Mouse (Mus musculus) liver, adult (tissue): Measurements from ENCODE around the gene Pgm2.

Source experiments
- GATA4 ChIP-seq: IDR thresholded peaks from 2 replicates; pipeline ENCODE4 v1.6.1; 2014; ENCODE audit warnings: mild to moderate bottlenecking, low read length; ENCODE audit not compliant: insufficient replicate concordance

Pgm2 gene

GRCm38 (mm10) chr5:64092748-64093292 lies at the start of gene Pgm2:
Gene Pgm2, plus strand, starts transcription at chr5:64092950.
- TF ChIP-seq GATA4: no peak

GRCm38 (mm10) chr5:64043694-64044453 lies 48.9 kb upstream of the Pgm2 start:
- TF ChIP-seq GATA4: no peak

- TF ChIP-seq GATA4: no peak
Measured at GRCm38 (mm10) chr5:64044790-64045189, 48.0 kb upstream of the Pgm2 start.

- TF ChIP-seq GATA4: no peak
Measured at GRCm38 (mm10) chr5:64045502-64045901, 47.2 kb upstream of the Pgm2 start.

GRCm38 (mm10) chr5:64046995-64047394 lies 45.8 kb upstream of the Pgm2 start:
- no peak for TF ChIP-seq GATA4

- TF ChIP-seq GATA4: no peak
Measured at GRCm38 (mm10) chr5:64047921-64048320, 44.8 kb upstream of the Pgm2 start.

GRCm38 (mm10) chr5:64048605-64049004 lies 44.1 kb upstream of the Pgm2 start:
- no peak for TF ChIP-seq GATA4

GRCm38 (mm10) chr5:64049256-64049655 lies 43.5 kb upstream of the Pgm2 start:
- no peak for TF ChIP-seq GATA4

- no peak for TF ChIP-seq GATA4
Measured at GRCm38 (mm10) chr5:64053010-64053409, 39.7 kb upstream of the Pgm2 start.

GRCm38 (mm10) chr5:64056210-64056609 lies 36.5 kb upstream of the Pgm2 start:
- TF ChIP-seq GATA4: no peak

GRCm38 (mm10) chr5:64060881-64061280 lies 31.9 kb upstream of the Pgm2 start:
- TF ChIP-seq GATA4: no peak

GRCm38 (mm10) chr5:64061643-64062042 lies 31.1 kb upstream of the Pgm2 start:
- no peak for TF ChIP-seq GATA4

GRCm38 (mm10) chr5:64062882-64063621 lies 29.7 kb upstream of the Pgm2 start:
- TF ChIP-seq GATA4: no peak

GRCm38 (mm10) chr5:64063622-64064355 lies 29.0 kb upstream of the Pgm2 start:
- TF ChIP-seq GATA4: no peak

GRCm38 (mm10) chr5:64064401-64064800 lies 28.3 kb upstream of the Pgm2 start:
- TF ChIP-seq GATA4: no peak
